Mouse (Mus musculus) lung, postnatal 0 days (tissue): ENCODE measurements around the gene Usp29. TPM values are rescaled to one million over a fixed set of nuclear protein-coding genes. Genes with fewer than 3 reads are reported as not detected.

Experiments
- ATAC-seq: fragments of 200-750 bp; cut with Nextera tagmentation; 2 replicates; pipeline ENCODE4 v1.8.0; 2017; ENCODE audit warnings: moderate library complexity
- DNase-seq: peaks from one replicate; pipeline ENCODE4 v3.0.0-alpha.2; 2016; ENCODE audit warnings: low spot score
- H3K27ac ChIP-seq: fragments of 300-500 bp; sonication (generic); 2 replicates; pipeline ENCODE4 v1.5.1; 2014; ENCODE audit warnings: antibody characterized with exemption, mild to moderate bottlenecking, low read length, mixed read lengths
- H3K27me3 ChIP-seq: fragments of 300-500 bp; sonication (generic); replicated peaks from 2 replicates; pipeline ENCODE4 v1.6.1; 2014; ENCODE audit warnings: low read length, mixed read lengths; ENCODE audit not compliant: insufficient read depth
- H3K36me3 ChIP-seq: fragments of 300-500 bp; sonication (generic); 2 replicates; pipeline ENCODE4 v1.6.1; 2014; ENCODE audit warnings: low read length, mixed read lengths; ENCODE audit not compliant: insufficient read depth
- H3K4me1 ChIP-seq: fragments of 300-500 bp; sonication (generic); 2 replicates; pipeline ENCODE4 v1.6.1; 2014; ENCODE audit warnings: antibody characterized with exemption, low read depth, low read length, mixed read lengths; ENCODE audit not compliant: insufficient read depth
- H3K4me2 ChIP-seq: fragments of 300-500 bp; sonication (generic); replicated peaks from 2 replicates; pipeline ENCODE4 v1.6.1; 2014; ENCODE audit warnings: low read depth, mild to moderate bottlenecking, low read length, moderate library complexity, mixed read lengths
- H3K4me3 ChIP-seq: fragments of 300-500 bp; sonication (generic); 2 replicates; pipeline ENCODE4 v1.5.1; 2014; ENCODE audit warnings: low read depth, low read length
- H3K9ac ChIP-seq: fragments of 300-500 bp; sonication (generic); replicated peaks from 2 replicates; pipeline ENCODE4 v1.6.1; 2014; ENCODE audit warnings: low read depth, mild to moderate bottlenecking
- H3K9me3 ChIP-seq: fragments of 300-500 bp; sonication (generic); 2 replicates; pipeline ENCODE4 v1.6.1; 2016; ENCODE audit warnings: low read length, mixed read lengths
- CTCF ChIP-seq: IDR thresholded peaks from 2 replicates; pipeline ENCODE4 v1.5.1; 2016; ENCODE audit warnings: antibody characterized with exemption, mild to moderate bottlenecking
- EP300 ChIP-seq: IDR thresholded peaks from 2 replicates; pipeline ENCODE4 v1.6.1; 2016; ENCODE audit warnings: antibody characterized with exemption, mild to moderate bottlenecking, control low read depth
- WGBS: fragments of 180-500 bp; shearing (Covaris S2); extraction: QIAGEN DNeasy Blood & Tissue Kit; methylation state at CpG from one replicate; pipeline ENCODE4 v1.1.7; 2014; 5-methylcytosine and 5-hydroxymethylcytosine counted together
- polyA plus RNA-seq: library from polyadenylated mRNA; unstranded; fragments of >200 nt; fragmentation: Nextera tagmentation; extraction: Ambion mirVana; gene quantifications from 2 replicates; pipeline ENCODE4 v1.2.1, GENCODE M21; 2015

The Usp29 gene
- polyA plus RNA-seq, 1 experiment from 2014 or later = 1.1 TPM

DNA sequence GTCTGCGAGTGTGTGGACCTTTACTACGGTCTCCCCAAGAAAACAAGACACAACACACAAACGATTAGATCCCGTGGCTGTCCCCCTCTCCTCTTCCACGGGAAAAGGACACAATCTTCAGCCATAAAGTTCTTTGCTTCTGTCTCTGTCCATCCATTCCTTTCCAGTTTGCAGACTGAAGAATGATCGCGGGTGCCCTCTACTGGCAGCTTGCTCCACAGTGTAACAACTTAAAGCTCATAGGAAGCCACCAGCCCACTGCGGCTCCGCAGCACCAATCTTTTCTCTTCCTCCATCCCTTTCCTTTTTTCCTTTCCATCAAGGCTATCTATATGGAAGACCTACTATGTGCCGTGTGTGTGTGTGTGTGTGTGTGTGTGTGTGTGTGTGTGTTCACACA, 187.9 kb downstream of the Usp29 start:
- no peak overlapping the region for H3K27ac ChIP-seq
- ATAC-seq (peak; percentile 76), DNase-seq (peak; percentile 87)
- no peak overlapping the region for H3K4me3 ChIP-seq
- 5% methylated on average over 10 of the region's 10 CpGs for WGBS
- H3K9ac ChIP-seq = no peak overlapping the region
- TF ChIP-seq EP300 = 0 out of 2 replicates have a peak, but pooled peaks have one; percentile 21
- TF ChIP-seq CTCF = peak; percentile 88
- no peaks in the 10 kb centered on the region for H3K27me3 ChIP-seq
- no peak overlapping the region for H3K4me2 ChIP-seq
- H3K9me3 ChIP-seq = no peaks in the 10 kb centered on the region
- H3K4me1 ChIP-seq = peaks cover 2% of the 10 kb centered on the region; the same call in 1 of the 2 replicates
- no peaks in the 10 kb centered on the region for H3K36me3 ChIP-seq

DNA sequence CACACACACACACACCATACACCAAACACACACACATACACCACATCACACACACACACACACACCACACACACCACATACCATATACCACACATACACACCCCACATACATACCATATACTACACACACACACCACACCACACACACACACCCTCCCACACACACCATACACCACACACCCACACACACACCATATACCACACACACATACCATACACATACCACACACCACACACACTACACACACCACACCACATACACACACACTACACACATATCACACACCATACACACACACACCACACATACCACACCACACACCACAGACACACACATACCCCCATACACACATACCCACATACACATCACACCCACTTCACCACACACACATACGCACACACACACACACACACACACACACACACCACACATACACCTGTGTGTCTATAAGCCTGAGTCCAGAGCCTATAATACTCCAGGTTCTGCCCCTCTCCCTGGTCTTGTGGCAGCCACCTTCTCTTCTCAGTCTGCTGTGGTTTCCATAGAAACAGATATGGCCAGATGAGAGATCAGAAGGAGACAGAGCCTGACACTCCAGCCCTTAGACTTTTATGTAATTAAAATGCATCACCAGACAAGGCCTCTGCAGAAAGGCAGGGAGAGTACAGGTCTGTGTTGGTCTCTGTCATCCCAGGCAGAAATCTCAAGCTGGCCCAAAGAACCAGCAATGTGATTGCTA, 188.9 kb downstream of the Usp29 start:
- Histone ChIP-seq H3K4me1 (no peaks in the 10 kb centered on the region), H3K36me3 (no peaks in the 10 kb centered on the region), H3K4me2 (no peak overlapping the region), H3K27me3 (no peaks in the 10 kb centered on the region), H3K27ac (no peak overlapping the region), H3K9ac (no peak overlapping the region), H3K4me3 (no peak overlapping the region), H3K9me3 (no peaks in the 10 kb centered on the region)
- no peak for TF ChIP-seq CTCF
- TF ChIP-seq EP300 = no peak
- ATAC-seq = no peak
- 100% methylated on average over 1 of the region's 1 CpGs for WGBS
- no peak for DNase-seq

DNA sequence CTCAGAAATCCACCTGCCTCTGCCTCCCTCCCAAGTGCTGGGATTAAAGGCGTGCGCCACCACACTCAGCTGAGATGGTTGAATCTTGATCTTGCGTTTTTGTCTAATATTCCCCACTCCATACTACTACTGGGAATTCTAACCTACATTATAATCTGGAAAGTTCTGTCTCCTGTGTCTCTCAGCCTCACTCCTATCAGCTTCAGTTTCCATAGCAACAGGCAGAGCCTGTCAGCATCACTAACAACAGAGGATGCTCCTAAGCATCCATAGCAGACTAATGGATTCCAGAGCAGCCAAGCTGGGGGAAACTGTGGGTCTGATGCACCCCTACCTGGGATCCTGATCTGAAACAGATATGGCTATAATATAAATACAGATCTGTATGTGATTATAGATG, 193.1 kb downstream of the Usp29 start:
- no peaks in the 10 kb centered on the region for H3K9me3 ChIP-seq
- no peak overlapping the region for H3K9ac ChIP-seq
- H3K4me1 ChIP-seq = no peaks in the 10 kb centered on the region
- H3K4me3 ChIP-seq = no peak overlapping the region
- WGBS = 86% methylated on average over 3 of the region's 3 CpGs
- TF ChIP-seq EP300 (no peak), CTCF (no peak)
- H3K4me2 ChIP-seq = no peak overlapping the region
- H3K27ac ChIP-seq = no peak overlapping the region
- DNase-seq = no peak
- H3K27me3 ChIP-seq = no peaks in the 10 kb centered on the region
- no peak for ATAC-seq
- no peaks in the 10 kb centered on the region for H3K36me3 ChIP-seq

DNA sequence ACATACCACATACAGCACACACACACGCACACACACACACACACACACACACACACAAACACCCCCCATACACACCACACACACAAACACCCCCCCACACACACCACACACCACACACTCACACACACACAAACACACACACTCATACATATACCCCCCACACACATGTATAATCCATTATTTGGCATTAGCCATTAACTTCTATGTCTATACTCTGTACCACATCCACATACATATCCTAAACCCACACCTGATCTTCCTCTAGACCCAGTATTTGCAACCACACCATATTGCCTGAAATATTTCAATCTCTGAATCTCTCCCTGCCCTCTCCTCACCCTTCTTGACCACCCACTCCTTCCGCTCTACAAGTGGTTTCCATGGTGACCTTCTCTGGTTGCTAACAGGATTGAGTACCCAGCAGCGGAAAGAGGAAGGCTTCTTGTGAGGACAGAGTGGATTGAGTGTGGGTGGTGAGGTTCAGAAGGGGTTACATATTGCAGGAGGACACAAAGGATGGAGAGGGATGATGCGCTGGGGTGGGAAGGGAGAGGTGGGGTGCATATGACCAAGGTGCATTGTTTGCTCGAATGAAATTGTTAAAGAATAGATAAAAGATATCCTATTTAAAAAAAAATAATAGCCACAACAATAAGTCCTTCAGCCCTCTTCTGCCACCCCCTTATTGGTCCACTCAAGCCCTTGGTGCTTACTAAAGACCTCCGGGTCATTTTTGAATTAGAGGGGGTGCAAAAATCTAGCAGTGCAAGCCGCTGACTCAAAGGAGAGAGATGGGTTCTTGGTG, 195.8 kb downstream of the Usp29 start:
- no peak for DNase-seq
- no peaks in the 10 kb centered on the region for H3K9me3 ChIP-seq
- no peaks in the 10 kb centered on the region for H3K4me1 ChIP-seq
- no peak for ATAC-seq
- H3K4me2 ChIP-seq = no peak overlapping the region
- TF ChIP-seq CTCF (no peak), EP300 (no peak)
- H3K27ac ChIP-seq = no peak overlapping the region
- WGBS = 54% methylated on average over 7 of the region's 7 CpGs
- H3K4me3 ChIP-seq = no peak overlapping the region
- no peak overlapping the region for H3K9ac ChIP-seq
- H3K36me3 ChIP-seq = no peaks in the 10 kb centered on the region
- no peaks in the 10 kb centered on the region for H3K27me3 ChIP-seq

GRCm38 (mm10) chr7:6926731-6926995, 196.3 kb downstream of the Usp29 start:
- H3K9ac ChIP-seq = no peak overlapping the region
- no peaks in the 10 kb centered on the region for H3K27me3 ChIP-seq
- H3K36me3 ChIP-seq = no peaks in the 10 kb centered on the region
- no peak overlapping the region for H3K4me3 ChIP-seq
- TF ChIP-seq CTCF (no peak), EP300 (no peak)
- H3K9me3 ChIP-seq = no peaks in the 10 kb centered on the region
- no peak overlapping the region for H3K27ac ChIP-seq
- H3K4me2 ChIP-seq = no peak overlapping the region
- DNase-seq (no peak), ATAC-seq (no peak)
- 66% methylated on average over 4 of the region's 4 CpGs for WGBS
- H3K4me1 ChIP-seq = no peaks in the 10 kb centered on the region

GRCm38 (mm10) chr7:6929286-6929685, 198.9 kb downstream of the Usp29 start:
- Histone ChIP-seq H3K27ac (no peak overlapping the region), H3K27me3 (no peaks in the 10 kb centered on the region), H3K9me3 (no peaks in the 10 kb centered on the region), H3K4me2 (no peak overlapping the region), H3K4me1 (no peaks in the 10 kb centered on the region), H3K9ac (no peak overlapping the region), H3K36me3 (no peaks in the 10 kb centered on the region), H3K4me3 (no peak overlapping the region)
- no peak for TF ChIP-seq EP300
- TF ChIP-seq CTCF = no peak
- no peak for ATAC-seq
- WGBS = 32% methylated on average over 2 of the region's 2 CpGs
- no peak for DNase-seq
